Mouse (Mus musculus) stomach, postnatal 0 days (tissue): Measurements from ENCODE around the gene Patz1.

Experiments used
- CTCF ChIP-seq: IDR thresholded peaks from 2 replicates; pipeline ENCODE4 v1.5.1; 2016; ENCODE audit warnings: antibody characterized with exemption, low read depth, mild to moderate bottlenecking, moderate library complexity
- EP300 ChIP-seq: optimal IDR thresholded peaks from 2 replicates; pipeline ENCODE3; 2016; ENCODE audit warnings: antibody characterized with exemption

GRCm38 (mm10) chr11:3337961-3338360, 49.3 kb downstream of the Patz1 start:
- TF ChIP-seq CTCF (no peak), EP300 (no peak)
